Mouse (Mus musculus): Measurements from ENCODE around the gene Ccdc85c.

GRCm38 (mm10) chr12:108297033-108297432 lies 21.8 kb upstream of the Ccdc85c start:
- no peak for TF ChIP-seq POLR2A (IDR thresholded peaks at IDR 0.05; ENCODE audit: low read depth, low read length)
- no peak for TF ChIP-seq CTCF (IDR thresholded peaks at IDR 0.05; ENCODE audit: extremely low read depth, insufficient read depth, insufficient read length, insufficient replicate concordance)
